Mouse (Mus musculus): ENCODE results near the gene Hipk3.
A peak's percentile ranks its signal among the peaks of the same experiment; 100 is the strongest.

The Hipk3 gene

GRCm38 (mm10) chr2:104471161-104471560 is 23.1 kb downstream of the Hipk3 start:
- no peak for DNase-seq (ENCODE audit: low spot score)

GRCm38 (mm10) chr2:104470536-104470935 is 23.7 kb downstream of the Hipk3 start:
- no peak for DNase-seq (ENCODE audit: low spot score)

GRCm38 (mm10) chr2:104468419-104468818 is 25.8 kb downstream of the Hipk3 start:
- no peak for DNase-seq (ENCODE audit: low spot score)

GRCm38 (mm10) chr2:104466908-104467616 is 27.2 kb downstream of the Hipk3 start:
- DNase-seq (ENCODE audit: low spot score), result peak; percentile 31

GRCm38 (mm10) chr2:104465639-104466430 is 28.4 kb downstream of the Hipk3 start:
- DNase-seq (ENCODE audit: low spot score), result no peak

- no peak for DNase-seq (ENCODE audit: low spot score)
These were observed 34.2 kb downstream of the Hipk3 start for GRCm38 (mm10) chr2:104460021-104460420.

GRCm38 (mm10) chr2:104458569-104459332 is 35.5 kb downstream of the Hipk3 start:
- no peak for DNase-seq (ENCODE audit: low spot score)

GRCm38 (mm10) chr2:104457106-104457505 is 37.1 kb downstream of the Hipk3 start:
- no peak for DNase-seq (ENCODE audit: low spot score)

GRCm38 (mm10) chr2:104450685-104451084 is 43.6 kb downstream of the Hipk3 start:
- no peak for DNase-seq (ENCODE audit: low spot score)

- DNase-seq (ENCODE audit: low spot score), result no peak
These were observed 45.1 kb downstream of the Hipk3 start for GRCm38 (mm10) chr2:104449191-104449590.

- no peak for DNase-seq (ENCODE audit: low spot score)
These were observed 46.0 kb downstream of the Hipk3 start for GRCm38 (mm10) chr2:104448201-104448600.

- no peak for DNase-seq (ENCODE audit: low spot score)
These were observed 48.2 kb downstream of the Hipk3 start for GRCm38 (mm10) chr2:104446016-104446415.

- DNase-seq (ENCODE audit: low spot score), result peak; percentile 81
These were observed 49.5 kb downstream of the Hipk3 start for GRCm38 (mm10) chr2:104444776-104445175.

GRCm38 (mm10) chr2:104442341-104442740 is 51.9 kb downstream of the Hipk3 start:
- no peak for DNase-seq (ENCODE audit: low spot score)

- DNase-seq (ENCODE audit: low spot score), result no peak
These were observed 58.0 kb downstream of the Hipk3 start for GRCm38 (mm10) chr2:104436226-104436625.

- DNase-seq (ENCODE audit: low spot score), result no peak
These were observed 63.2 kb downstream of the Hipk3 start for GRCm38 (mm10) chr2:104431067-104431466.

- DNase-seq (ENCODE audit: low spot score), result no peak
These were observed 63.7 kb downstream of the Hipk3 start for GRCm38 (mm10) chr2:104430566-104430965.

- no peak for DNase-seq (ENCODE audit: low spot score)
These were observed 68.1 kb downstream of the Hipk3 start for GRCm38 (mm10) chr2:104426112-104426511.

GRCm38 (mm10) chr2:104422230-104422629 is 72.0 kb downstream of the Hipk3 start:
- peak; percentile 78 for DNase-seq (ENCODE audit: low spot score)

- DNase-seq (ENCODE audit: low spot score), result no peak
These were observed 73.4 kb downstream of the Hipk3 start for GRCm38 (mm10) chr2:104420805-104421204.

GRCm38 (mm10) chr2:104419999-104420398 is 74.2 kb downstream of the Hipk3 start:
- no peak for DNase-seq (ENCODE audit: low spot score)

GRCm38 (mm10) chr2:104419411-104419810 is 74.8 kb downstream of the Hipk3 start:
- no peak for DNase-seq (ENCODE audit: low spot score)

GRCm38 (mm10) chr2:104413011-104413410 is 81.2 kb downstream of the Hipk3 start:
- DNase-seq (ENCODE audit: low spot score), result no peak
